Mouse (Mus musculus) hematopoietic stem cell, adult 5-6 weeks (primary cell): ENCODE measurements around the gene Hyal1. TPM values are rescaled to one million over a fixed set of nuclear protein-coding genes. Genes with fewer than 3 reads are reported as not detected.

ENCODE experiments used
- ATAC-seq, 2 experiments: fragments of 125-278 bp in 1 of 2; replicated peaks in 1 of 2; 2 replicates each; pipeline ENCODE4 v1.8.0; 2016 to 2017; ENCODE audit warnings: inconsistent platforms in 2 of 2, mild to moderate bottlenecking in 2 of 2, moderate number of reproducible peaks in 2 of 2, low read depth in 1 of 2, moderate TSS enrichment in 1 of 2; ENCODE audit not compliant: low FRiP score in 2 of 2, poor library complexity in 2 of 2, severe bottlenecking in 2 of 2, insufficient read depth in 1 of 2, low TSS enrichment in 1 of 2
- total RNA-seq: library from RNA; stranded (forward); fragments of 172-1452, 232-1000 nt; gene quantifications from 2 replicates; pipeline ENCODE4 v1.2.3, GENCODE M21; 2017

Gene Hyal1
- total RNA-seq, 1 experiment from 2014 or later: 5.2 TPM

GRCm38 (mm10) chr9:107583174-107583573, 6.4 kb downstream of the Hyal1 start:
- no peak for ATAC-seq

- no peak for ATAC-seq
Observed at GRCm38 (mm10) chr9:107586504-107586903, 9.8 kb downstream of the Hyal1 start.

DNA sequence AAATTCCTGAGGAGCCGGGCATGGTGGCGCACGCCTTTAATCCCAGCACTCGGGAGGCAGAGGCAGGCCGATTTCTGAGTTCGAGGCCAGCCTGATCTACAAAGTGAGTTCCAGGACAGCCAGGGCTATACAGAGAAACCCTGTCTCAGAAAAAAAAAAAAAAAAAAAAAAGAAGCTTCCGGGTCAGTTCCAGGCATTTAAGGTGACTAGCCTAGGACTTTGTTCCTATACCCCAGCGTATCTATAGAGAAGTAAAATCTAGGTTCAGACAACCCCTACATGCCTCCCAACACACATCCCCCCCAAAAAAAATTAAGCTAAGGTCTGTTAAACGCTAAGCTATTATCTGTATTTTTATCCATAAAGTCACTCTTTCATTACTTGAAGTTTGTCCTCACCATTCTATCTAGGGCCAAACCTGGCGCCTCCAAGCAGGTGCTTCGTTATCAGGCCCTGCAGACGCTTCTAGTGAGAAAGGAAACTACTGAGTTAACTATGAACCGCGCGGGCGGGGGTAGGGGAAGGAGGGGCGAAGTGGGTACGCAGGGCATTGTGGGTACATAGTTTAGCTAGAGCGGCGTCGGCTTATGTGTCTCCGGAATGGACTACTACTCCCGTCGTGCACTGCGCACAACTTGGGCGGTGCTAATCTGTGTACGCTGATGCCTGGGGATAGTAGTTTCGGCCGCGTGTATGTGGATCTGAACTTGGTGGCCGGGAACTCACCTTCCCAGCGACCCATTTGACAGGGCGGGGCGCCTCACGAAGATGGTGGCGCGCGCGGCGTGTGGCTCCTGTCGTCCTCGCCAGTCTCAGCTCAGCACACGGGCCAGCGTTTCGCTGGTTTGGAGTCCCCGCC, 10.5 kb downstream of the Hyal1 start, which contains the start of gene Ifrd2:
Gene Ifrd2 (plus strand): TSS at position 669 of the 859 bp plus-strand sequence.
- ATAC-seq: peak; percentile 92 to 93

GRCm38 (mm10) chr9:107587833-107588639, 11.3 kb downstream of the Hyal1 start:
- peak in 1 of 2 experiments; percentile 2; a peak in 1 of 4 replicates for ATAC-seq

DNA sequence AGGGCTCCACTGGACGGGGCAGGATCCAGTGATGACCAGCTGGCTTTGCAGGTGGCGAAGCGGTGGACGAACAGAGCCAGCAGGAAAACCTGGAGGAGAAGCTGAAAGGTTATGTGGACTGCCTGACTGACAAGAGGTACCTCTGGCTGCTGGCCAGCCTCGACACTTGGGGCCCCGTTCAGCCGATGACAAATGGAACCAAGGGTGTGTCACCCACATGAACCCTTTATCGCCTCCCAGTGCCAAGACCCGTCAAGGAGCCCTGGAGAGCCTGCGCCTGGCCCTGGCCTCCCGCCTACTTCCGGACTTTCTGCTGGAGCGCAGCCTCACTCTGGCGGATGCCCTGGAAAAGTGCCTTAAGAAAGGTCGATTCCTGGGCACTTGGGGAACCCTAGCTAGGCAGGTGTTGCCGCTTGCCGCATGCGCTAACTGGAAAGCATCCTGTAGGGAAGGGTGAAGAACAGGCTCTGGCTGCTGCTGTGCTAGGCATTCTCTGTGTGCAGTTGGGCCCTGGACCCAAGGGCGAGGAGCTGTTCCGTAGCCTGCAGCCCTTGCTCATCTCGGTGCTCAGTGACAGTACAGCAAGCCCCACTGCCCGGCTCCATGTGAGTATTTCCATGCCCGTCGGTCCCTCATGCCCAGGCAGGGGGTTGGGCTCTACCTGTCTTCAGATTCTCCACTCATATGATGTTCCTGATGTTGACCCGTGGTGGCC, 13.5 kb downstream of the Hyal1 start:
- ATAC-seq: no peak

- no peak for ATAC-seq
Observed at GRCm38 (mm10) chr9:107590773-107591060, 14.0 kb downstream of the Hyal1 start.

DNA sequence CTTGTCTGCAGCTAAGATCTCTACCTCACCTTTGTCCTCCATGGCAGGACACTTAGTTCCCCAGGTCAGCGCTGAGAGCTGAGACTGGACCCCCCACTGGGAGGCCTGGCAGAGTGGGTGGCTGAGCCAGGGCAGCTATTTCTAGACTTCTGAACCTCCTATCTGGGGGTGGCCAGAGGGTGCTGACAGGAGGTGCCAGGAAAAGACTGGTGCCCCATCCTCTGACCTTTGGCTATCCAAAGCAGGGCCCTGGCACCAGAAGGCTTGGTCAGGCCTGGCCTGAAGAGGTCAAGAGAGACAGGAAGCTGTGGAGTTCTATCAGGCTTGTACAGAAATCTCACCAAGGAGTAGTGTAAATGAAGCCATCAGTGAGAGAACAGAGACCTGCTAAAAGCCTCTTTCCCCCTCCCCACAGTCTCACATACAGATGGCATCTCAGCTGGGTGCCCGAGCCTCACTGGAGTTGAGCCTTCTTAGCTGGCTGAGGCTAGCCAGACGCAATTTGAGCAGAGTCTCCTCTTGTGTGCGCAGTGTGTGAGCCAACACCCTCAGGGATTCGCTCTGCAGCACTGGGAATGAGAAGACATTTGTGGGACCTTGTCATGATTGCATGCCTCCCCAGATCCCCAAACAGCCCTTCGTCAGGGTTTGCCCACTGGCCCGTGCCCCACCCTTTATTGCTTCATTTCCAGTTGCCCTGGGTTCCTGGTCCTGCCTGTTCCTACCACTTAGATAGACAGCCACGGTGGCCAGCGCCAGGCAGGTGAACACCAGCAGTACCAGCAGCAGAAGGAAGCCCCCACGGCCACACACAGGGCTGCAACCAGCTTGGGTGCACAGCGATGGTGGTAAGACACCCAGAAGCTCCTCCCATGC, 16.6 kb downstream of the Hyal1 start:
- ATAC-seq: no peak

GRCm38 (mm10) chr9:107594281-107595062, 17.7 kb downstream of the Hyal1 start:
- ATAC-seq: no peak

DNA sequence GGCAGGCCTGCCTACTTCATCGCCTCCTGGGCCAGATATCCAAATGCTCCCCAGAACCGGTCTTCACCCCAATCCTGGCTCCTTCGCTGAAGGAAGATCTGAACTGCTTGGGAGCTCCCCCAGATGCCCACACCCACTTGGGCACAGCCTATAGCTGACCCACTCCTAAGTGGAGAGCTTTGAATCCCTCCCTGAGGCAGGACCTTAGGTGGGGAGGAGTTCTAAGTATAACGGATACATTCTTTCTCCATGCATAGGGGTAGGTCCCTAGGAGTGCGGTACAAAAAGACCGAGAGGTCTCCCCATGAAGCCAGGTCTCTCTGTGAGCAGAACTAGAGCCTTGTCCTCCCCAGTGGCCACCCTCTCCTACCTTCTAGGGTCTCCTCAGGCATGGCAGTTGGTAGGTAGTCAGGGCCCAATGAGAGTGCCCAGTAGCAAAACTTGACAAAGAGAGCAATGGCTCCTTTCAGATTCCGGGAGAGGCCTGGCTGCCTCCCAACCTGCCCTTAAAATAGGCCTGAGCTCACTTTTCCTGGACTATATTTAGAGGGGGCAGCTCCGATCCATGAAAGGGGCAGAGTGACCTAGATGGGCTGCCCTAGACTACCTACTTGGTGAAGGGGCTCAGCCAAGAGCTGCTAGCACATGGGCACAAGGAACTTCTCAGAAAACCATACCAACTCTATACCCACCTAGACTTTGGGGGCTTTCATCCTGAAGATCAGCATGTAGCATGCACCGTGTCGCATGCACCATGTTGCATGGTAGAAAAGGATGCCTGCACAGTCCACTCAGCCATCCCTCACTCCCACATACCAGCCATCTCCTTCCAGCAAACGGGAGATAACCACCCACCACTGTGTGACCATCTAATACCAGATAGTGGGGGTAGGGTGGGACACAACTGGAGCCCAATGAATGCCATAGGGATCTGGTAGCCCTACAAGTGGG, 20.2 kb downstream of the Hyal1 start:
- ATAC-seq: no peak

DNA sequence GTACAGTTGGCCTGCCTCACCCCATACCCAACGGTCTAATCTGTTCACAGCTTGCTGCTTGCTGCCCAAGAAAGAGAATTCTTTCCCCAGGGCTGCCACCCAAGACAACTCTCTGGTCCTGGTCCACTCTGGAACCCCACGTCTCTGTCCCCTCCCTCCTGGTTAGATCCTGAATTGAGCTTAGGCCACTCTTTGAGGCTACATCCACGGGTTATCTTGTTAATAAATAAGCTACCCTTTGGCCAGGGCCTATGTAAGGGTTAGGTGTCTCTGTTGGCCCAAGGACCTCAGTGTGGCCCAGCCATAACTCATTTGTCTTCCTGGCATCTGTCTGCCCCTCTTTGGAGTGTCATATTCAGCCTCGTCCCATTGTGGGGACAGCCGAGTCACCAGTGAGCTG, 21.7 kb downstream of the Hyal1 start:
- ATAC-seq: no peak

DNA sequence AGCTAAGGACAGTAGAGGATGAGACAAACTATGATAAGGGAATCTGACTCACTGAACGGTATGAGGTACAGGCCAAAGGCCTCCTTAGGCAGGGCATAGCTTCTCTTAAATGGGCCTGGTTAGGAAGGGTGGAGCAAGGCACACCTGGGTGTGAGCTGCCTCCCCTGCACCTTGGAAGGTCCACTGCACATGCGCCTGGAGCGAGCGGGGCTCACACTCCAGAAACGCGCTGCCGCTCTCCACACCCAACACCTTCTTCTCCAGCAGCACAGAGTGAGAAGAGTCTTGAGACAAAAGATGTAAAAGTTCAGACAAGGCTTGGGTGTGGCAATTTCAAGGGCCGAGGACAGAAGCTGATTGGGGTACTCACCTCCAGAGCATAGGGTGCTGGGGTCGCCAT, 22.7 kb downstream of the Hyal1 start:
- ATAC-seq: no peak

DNA sequence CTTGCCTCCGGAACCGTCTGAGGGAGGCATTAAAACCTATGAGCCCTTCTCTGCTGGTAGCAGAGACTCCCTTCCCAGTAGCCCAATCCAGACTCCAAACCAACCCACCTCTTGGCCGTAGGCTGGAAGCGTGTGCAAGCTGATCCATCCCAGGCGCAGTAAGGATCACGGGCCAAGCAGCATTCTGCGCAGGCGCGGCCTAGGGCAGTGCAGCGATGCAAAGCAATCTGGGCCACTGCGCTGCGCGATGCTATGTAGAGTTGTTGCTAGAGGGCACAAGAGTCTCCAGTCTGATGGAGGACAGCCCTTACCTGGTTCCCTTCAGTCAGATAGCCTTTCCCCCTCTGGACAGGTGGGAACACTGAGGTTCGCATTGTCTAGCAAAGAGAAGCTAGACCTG, 23.1 kb downstream of the Hyal1 start:
- ATAC-seq: no peak

- no peak for ATAC-seq
Observed at GRCm38 (mm10) chr9:107600745-107601144, 24.0 kb downstream of the Hyal1 start.

DNA sequence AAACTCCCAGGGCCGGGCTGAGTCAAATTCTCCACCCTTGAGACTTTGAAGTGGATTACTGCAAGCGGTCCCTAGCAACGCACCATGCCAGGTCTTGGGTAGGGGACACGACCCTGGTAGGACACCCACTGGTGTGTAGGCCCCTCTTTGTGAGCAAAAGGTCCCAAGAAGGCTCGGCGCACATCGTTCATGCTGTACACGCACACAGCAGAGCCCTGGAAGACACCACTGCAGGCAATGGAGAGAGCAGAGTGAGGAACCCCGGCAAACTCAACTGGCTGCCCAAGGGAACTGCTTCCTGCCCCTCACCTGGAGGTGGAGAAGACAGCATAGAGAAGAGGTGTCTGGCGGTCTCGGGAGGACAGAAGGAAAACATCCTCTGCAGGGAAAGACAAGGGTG, 24.5 kb downstream of the Hyal1 start:
- ATAC-seq: no peak

DNA sequence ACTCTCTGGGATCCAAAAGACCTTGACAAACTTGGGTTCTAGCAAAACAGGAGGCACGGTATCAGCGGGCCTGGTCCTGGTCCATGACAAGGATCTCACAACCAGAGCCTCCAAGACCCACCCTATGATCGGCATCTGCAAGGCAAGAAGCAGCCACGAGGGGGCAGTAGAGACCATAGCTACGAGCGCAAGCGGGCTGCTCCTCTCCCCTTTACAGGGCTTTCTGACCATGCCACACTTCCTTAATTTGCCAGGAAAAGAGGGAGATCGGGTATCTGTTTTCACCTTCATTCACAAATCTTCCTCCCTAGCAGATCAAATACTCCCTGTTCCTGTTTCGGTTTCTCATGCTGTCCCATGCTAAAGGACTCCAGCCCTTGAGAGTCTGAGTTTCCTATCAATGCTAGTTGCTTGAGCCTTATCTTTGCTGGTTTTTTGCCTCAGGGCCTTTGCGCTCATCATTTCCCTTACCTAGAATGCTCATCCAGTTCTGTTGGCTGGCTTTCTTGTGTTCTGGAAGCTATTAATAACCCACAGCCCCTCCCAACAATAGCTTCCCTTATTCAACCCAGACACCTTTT, 25.4 kb downstream of the Hyal1 start:
- ATAC-seq: peak; percentile 76 to 81
